Mouse (Mus musculus): ENCODE measurements around the gene Ankrd44. TPM values are rescaled to one million over a fixed set of nuclear protein-coding genes. Genes with fewer than 3 reads are reported as not detected.

Gene Ankrd44
- 18.3 and 22.2 TPM in 2 replicates for polyA plus RNA-seq (2014; fragmentation: Nextera tagmentation; extraction: Ambion mirVana)

DNA sequence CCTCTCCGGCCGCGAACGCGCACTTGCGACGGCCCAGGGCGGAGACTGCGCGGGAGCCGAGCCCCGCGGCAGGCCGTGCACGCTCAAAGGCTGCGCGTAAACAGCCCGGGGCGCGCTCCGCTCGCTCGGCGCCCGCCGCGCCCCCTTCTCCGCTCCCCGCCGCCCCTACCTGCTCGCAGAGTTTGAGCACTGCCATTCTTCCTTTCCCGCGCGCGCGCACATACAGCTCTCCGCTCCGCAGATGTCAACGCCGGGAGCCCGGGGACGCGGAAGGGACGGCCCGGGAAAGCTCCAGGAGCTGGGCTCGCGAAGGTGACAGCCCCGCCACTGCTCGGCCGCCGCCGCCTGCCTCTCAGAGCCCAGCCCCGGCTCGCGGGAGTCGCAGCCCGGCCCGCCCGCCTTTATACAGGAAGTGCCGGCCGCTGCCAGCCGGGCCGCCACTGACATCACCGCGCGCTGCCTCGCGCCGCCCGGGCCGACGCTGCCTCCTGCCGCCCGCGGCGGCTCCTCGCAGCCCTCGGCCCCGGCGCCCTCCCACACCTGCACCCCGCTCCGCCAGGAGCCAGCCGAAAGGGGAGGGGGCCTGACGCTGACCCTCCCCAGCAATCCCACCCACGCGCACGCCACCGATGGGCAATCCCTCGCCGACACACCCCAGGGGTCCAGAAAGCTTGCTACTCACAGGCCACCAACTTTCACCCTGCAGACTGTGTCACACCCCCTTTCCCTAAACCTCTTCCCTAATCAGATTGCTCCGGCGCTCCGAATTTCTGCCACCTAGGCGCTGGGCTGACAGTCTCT, at the start of gene Ankrd44:
Gene Ankrd44, minus strand, starts transcription at position 417 of the 801 bp plus-strand sequence.
- ATAC-seq (ENCODE audit: insufficient read depth): peak; percentile 95
- H3K4me2 ChIP-seq: peak within 1 kb of the TSS; percentile 86
- WGBS: 1% methylated on average over 66 of the region's 94 CpGs
- no peaks in the 10 kb centered on the region for H3K27me3 ChIP-seq (ENCODE audit: insufficient read depth, low read length)
- no peaks in the 10 kb centered on the region for H3K9me3 ChIP-seq (ENCODE audit: low read depth, low read length)
- DNase-seq: peak; percentile 91
- 0 out of 2 replicates have a peak, but pooled peaks have one; percentile 3 for TF ChIP-seq CTCF (IDR thresholded peaks at IDR 0.05; ENCODE audit: low read depth)
- peak within 1 kb of the TSS; percentile 81 for H3K4me3 ChIP-seq (ENCODE audit: low read depth, low read length)
- peak within 1 kb of the TSS; percentile 78 for H3K27ac ChIP-seq (ENCODE audit: low read depth)
- no peaks in the 10 kb centered on the region for H3K36me3 ChIP-seq (ENCODE audit: insufficient read depth)
- H3K4me1 ChIP-seq (ENCODE audit: insufficient read depth): no peaks in the 10 kb centered on the region
- H3K9ac ChIP-seq: peak within 1 kb of the TSS; percentile 82

DNA sequence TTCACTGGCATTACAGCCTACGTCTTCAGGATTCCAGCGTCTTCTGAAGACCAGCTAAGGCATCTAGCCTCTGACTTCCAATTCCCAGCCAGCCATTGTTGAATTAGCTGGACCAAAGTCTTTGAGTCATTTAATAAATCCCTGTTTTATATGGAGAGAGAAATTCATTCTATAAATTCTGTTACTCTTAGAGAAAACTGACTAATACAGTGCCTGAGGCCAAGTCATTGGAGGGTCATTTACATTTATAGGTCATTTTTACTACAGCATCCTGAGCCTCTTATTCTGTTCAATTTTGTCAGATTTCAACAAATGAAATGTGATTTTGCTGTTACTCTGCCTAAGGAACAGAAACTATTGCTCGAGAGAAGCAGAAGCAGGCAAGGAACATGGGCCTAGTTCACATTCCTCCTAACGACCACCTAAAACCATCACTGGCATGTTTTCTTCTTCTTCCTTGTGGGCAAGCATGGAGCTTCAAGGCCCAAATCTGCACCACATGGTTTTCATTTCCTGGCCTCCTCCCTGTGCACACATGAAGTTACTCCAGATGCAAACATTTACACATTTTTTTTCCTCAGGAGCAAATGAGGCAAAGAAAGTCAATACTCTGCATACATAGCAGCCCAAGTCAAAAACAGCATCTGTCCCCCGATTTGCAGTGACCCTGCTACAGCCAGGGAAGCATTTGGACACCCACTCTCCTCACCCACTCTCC, 45.7 kb upstream of the Ankrd44 start:
- no peak overlapping the region for H3K4me3 ChIP-seq (ENCODE audit: low read depth, low read length)
- ATAC-seq (ENCODE audit: insufficient read depth) (no peak), DNase-seq (no peak)
- no peak overlapping the region for H3K9ac ChIP-seq
- H3K27me3 ChIP-seq (ENCODE audit: insufficient read depth, low read length): no peaks in the 10 kb centered on the region
- no peaks in the 10 kb centered on the region for H3K36me3 ChIP-seq (ENCODE audit: insufficient read depth)
- 83% methylated on average over 5 of the region's 5 CpGs for WGBS
- no peaks in the 10 kb centered on the region; the same call in 1 of the 2 replicates for H3K9me3 ChIP-seq (ENCODE audit: low read depth, low read length)
- no peaks in the 10 kb centered on the region for H3K4me1 ChIP-seq (ENCODE audit: insufficient read depth)
- no peak overlapping the region for H3K4me2 ChIP-seq
- H3K27ac ChIP-seq (ENCODE audit: low read depth): no peak overlapping the region
- TF ChIP-seq CTCF (IDR thresholded peaks at IDR 0.05; ENCODE audit: low read depth): no peak

DNA sequence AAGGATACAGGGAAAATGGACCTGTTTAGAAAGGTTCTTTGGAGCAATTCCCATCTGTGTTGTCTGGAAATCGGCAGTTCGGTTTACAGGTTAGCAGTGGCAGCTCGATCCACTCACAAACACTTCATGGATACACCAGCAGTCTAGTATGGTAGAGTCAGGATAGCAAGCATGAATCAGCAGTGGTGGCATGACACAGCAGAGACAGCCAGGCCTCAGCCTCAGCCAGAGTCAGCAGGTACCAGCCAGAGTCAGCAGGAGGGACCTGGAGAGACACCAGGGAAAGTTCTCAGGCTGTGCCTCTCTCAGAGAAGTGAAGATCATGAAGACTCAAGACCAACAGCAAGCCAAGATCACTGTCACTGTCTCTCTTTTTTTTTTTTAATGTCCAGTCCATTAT, 40.7 kb upstream of the Ankrd44 start:
- no peak overlapping the region for H3K4me3 ChIP-seq (ENCODE audit: low read depth, low read length)
- H3K36me3 ChIP-seq (ENCODE audit: insufficient read depth): no peaks in the 10 kb centered on the region
- H3K27me3 ChIP-seq (ENCODE audit: insufficient read depth, low read length): no peaks in the 10 kb centered on the region
- DNase-seq: no peak
- H3K9me3 ChIP-seq (ENCODE audit: low read depth, low read length): no peaks in the 10 kb centered on the region; the same call in 1 of the 2 replicates
- TF ChIP-seq CTCF (IDR thresholded peaks at IDR 0.05; ENCODE audit: low read depth): no peak
- H3K4me2 ChIP-seq: no peak overlapping the region
- no peak overlapping the region for H3K27ac ChIP-seq (ENCODE audit: low read depth)
- no peak overlapping the region for H3K9ac ChIP-seq
- WGBS: 83% methylated on average over 3 of the region's 3 CpGs
- H3K4me1 ChIP-seq (ENCODE audit: insufficient read depth): no peaks in the 10 kb centered on the region
- ATAC-seq (ENCODE audit: insufficient read depth): no peak

DNA sequence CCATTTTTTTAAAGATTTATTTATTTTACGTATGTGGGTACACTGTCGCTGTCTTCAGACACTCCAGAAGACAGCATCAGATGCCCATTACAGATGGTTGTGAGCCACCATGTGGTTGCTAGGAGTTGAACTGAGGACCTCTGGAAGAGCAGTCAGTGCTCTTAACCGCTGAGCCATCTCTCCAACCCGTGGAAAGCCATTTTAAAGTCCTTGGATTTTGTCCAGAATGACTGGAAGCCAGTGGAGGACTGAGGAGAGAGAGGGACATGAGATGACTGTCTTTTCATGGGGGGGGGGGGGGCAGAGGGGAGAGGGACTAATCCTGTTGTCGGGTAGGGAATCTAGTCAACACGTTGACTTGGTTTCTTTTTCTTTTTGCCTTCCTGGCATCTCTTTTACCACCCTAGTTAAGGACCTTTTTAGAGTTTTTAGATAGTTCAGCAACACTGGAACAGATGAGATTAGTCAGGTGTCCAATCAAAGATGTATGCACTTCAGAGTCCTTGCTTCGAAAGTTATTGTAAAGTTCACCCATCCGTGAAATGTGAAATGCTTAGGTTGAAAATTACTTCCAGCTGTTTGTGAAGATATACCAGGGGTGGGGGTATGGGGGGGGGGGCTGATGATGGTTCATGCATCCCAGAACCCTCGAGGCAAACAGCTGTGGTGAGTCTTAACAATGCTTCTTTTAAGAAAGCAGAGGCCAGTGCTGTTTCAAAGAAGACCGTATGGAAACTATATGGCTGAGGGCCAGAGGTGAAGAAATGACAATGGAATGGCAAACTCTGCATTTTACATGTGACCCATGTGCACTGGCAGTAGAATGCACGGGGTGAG, 39.2 kb upstream of the Ankrd44 start:
- no peak overlapping the region for H3K9ac ChIP-seq
- no peaks in the 10 kb centered on the region for H3K36me3 ChIP-seq (ENCODE audit: insufficient read depth)
- WGBS: 60% methylated on average over 11 of the region's 11 CpGs
- H3K4me3 ChIP-seq (ENCODE audit: low read depth, low read length): no peak overlapping the region
- H3K4me2 ChIP-seq: no peak overlapping the region
- H3K9me3 ChIP-seq (ENCODE audit: low read depth, low read length): no peaks in the 10 kb centered on the region; the same call in 1 of the 2 replicates
- H3K27me3 ChIP-seq (ENCODE audit: insufficient read depth, low read length): no peaks in the 10 kb centered on the region
- TF ChIP-seq CTCF (IDR thresholded peaks at IDR 0.05; ENCODE audit: low read depth): no peak
- H3K27ac ChIP-seq (ENCODE audit: low read depth): no peak overlapping the region
- H3K4me1 ChIP-seq (ENCODE audit: insufficient read depth): no peaks in the 10 kb centered on the region
- ATAC-seq (ENCODE audit: insufficient read depth): no peak
- DNase-seq: no peak

DNA sequence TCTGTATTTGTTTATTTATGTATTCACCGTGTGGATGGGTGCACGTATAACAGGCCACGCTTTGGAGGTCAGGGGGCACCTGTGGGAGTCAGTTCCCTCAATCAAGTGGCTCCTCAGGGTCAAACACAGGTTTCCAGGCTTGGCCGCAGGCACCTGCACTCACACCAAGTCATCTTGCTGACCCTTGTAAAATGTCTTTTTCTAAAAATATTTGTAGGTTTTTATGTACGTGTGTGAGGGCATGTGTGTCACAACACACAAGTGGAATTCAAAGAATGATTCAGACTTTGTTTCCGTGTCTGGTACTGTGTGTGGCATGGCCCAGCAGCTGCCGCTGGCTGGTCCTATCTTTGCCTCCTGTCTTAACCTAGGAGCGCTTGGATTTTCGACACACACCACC, 35.5 kb upstream of the Ankrd44 start:
- no peaks in the 10 kb centered on the region for H3K27me3 ChIP-seq (ENCODE audit: insufficient read depth, low read length)
- TF ChIP-seq CTCF (IDR thresholded peaks at IDR 0.05; ENCODE audit: low read depth): no peak
- WGBS: 60% methylated on average over 9 of the region's 9 CpGs
- no peak overlapping the region for H3K4me2 ChIP-seq
- H3K4me1 ChIP-seq (ENCODE audit: insufficient read depth): no peaks in the 10 kb centered on the region
- no peak overlapping the region for H3K4me3 ChIP-seq (ENCODE audit: low read depth, low read length)
- ATAC-seq (ENCODE audit: insufficient read depth) (no peak), DNase-seq (no peak)
- no peaks in the 10 kb centered on the region for H3K36me3 ChIP-seq (ENCODE audit: insufficient read depth)
- H3K9ac ChIP-seq: no peak overlapping the region
- no peaks in the 10 kb centered on the region for H3K9me3 ChIP-seq (ENCODE audit: low read depth, low read length)
- H3K27ac ChIP-seq (ENCODE audit: low read depth): no peak overlapping the region

DNA sequence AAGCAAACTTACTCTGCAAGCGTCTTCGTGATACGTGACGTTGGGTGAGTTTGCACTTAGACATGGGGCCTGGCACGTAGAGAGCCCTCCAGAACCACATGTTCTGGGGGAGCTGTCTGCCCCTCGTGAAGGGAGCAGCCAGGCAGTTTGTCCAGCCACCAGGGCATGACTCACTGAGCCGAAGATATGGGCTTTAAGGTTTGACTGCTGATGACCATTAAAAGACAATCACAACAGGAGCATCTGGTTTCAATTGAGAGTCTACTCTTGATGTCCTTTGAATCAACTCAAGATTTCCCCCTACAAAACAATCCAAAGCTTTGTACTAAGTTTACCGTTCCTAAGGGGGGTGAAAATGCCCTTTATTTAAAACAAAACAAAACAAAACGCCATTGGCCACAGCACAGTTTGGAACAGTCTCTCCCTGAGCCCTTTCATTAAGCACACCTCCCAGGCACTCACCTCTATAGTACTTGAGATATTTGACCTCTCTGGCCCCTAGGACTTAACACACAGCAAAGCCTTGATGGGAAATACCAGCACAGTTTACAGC, 34.5 kb upstream of the Ankrd44 start:
- Histone ChIP-seq H3K4me3 (ENCODE audit: low read depth, low read length) (no peak overlapping the region), H3K4me2 (no peak overlapping the region), H3K36me3 (ENCODE audit: insufficient read depth) (no peaks in the 10 kb centered on the region), H3K27me3 (ENCODE audit: insufficient read depth, low read length) (no peaks in the 10 kb centered on the region), H3K9ac (no peak overlapping the region), H3K27ac (ENCODE audit: low read depth) (no peak overlapping the region), H3K9me3 (ENCODE audit: low read depth, low read length) (no peaks in the 10 kb centered on the region), H3K4me1 (ENCODE audit: insufficient read depth) (no peaks in the 10 kb centered on the region)
- ATAC-seq (ENCODE audit: insufficient read depth) (no peak), DNase-seq (no peak)
- TF ChIP-seq CTCF (IDR thresholded peaks at IDR 0.05; ENCODE audit: low read depth): no peak
- 49% methylated on average over 9 of the region's 9 CpGs for WGBS

All from lung, embryonic 14.5 days (tissue).